Mouse (Mus musculus): ENCODE results near the gene Wdr64.

Gene Wdr64

DNA sequence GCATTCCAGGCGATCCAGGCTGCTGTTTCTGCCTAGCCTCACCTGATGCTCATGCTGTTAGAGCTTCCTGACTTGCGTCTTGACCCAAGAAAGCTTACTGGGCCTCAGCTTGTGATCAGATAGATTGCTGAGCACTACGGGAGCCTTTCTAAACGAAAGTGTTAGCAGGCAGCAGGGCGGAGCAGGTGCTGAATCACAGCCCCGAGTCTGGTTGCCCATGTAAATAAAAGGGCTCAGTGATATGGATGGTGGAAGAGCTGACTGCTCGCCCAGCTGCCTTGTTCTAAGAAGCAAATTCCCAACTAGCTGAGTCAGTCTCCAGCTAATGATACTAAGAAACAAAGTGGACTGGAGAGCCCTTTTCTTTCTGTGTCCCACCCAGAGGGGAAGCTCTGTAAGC lies 27.4 kb downstream of the Wdr64 start:
- in situ Hi-C loops (cut with MseI, MboI) = no loop called here

DNA sequence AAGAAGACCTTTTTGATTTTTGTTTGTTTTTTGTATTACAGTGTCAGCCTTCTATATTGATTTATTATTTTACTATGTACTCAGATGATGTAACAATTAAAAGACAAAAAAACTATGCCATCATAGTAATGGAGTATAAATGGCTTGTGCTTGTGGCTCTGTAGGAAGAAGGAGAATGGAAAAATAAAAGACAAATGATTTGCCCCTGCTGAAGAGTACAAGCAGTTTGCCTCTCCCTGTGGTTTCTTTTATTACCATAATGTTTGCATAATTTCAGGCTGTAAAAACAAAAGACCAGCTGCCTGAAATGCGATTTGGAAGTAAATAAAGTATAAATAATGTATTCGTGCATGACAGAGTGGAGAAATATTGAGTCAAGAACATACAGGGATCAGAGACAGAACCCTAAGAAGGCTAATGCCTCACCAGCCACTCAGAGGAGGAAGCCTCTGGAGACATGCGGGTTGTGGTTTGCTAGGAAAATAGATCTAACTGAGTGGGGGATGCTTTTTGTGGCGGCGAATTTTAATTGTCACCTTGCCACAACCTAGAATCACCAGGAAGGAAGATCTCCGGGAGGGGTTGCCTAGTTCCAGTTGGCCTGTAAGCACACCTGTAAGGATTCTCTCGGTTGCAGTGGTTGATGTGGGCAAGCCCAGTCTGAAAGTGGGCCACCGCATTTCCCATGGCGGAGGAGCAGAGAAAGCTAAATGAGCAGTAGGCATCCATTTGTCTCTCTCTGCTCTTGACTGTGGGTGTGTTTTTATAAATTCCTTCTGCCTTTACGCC lies 56.4 kb downstream of the Wdr64 start:
- in situ Hi-C loops (cut with MseI, MboI) = no loop called here

DNA sequence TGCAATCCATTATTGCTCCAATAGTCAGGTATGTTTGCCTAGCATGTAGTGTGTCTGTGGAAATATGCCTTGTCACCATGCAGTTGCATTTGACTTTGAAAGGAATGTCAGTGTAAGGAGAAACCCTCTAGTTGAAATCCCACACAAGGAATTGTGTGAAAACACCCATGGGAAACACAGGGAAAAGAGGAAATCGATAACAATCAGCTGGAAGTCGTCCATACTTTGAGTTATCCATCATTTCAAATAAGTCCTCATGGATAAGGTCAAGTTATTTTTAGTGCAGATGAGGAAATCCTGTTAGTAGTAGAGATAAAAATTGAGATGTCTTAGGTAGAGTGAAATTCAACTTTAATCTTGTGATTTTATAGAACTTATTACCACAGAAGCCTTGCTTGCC lies 96.3 kb downstream of the Wdr64 start:
- in situ Hi-C loops (cut with MseI, MboI) = no loop called here

DNA sequence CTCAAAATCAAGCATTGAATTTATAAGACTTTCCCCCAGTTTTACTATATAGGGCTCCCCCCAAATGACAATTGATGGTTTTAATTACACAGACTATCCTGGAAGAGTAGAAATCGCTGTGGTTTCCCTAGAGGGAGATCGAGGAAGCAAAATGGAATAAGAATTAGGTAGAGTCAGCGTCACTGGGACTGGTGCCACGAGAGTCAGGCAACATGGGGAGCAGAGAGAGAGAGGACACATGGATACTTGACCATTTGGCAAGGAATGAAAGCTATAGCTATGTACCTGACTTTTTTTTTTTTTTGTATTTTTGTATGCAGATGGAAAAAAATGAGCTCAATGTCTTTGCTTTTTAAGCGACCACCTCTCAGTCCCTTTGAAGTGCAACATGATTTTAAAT lies 110.0 kb downstream of the Wdr64 start:
- in situ Hi-C loops (cut with MseI, MboI) = no loop called here

DNA sequence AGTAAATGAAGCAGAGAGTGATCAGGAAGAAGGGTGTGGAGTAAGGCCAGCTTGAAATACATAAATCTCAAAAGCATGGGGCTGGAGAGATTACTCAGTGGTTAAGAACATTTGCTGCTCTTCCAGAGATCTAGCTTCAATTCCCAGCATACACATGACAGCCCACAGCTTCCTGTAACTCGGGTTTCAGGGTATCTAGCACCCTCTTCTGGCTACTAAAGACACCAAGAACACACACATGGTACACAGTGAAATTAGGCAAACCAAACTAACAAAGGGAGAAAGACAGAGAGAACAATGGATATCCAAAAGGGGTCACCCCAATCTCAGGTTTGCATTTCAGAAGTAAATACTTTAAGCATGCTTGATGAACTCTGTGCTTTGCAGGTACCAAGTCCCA lies 113.2 kb downstream of the Wdr64 start:
- in situ Hi-C loops (cut with MseI, MboI) = no loop called here

DNA sequence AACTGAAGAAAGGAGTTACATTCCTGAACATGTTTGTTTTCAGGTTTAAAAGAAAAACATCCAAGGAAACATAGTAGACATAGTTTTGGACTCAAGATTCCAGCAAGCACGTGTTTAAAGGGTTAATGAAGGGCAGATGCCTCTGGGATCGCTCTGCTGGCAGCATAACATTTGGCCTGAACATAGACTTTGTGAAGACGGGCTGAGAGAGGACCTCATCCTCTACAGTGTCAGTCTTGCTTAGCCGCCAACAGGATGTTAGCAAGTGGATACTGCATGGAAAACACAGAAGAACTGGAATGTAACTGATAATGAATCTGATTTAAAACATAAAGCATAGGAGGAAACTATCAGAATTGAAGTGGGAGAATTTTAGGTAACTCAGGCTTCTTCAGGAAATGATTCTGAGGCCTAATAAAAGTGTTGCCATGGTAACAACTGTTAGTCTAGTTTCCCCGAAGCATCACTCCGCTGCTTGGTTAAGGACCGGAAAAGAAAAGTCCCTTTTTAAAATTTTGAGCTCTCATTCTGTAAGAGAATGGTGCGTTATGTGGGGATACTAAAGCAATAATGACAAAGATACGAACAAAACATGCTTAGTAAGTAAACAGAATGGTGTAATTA lies 125.5 kb downstream of the Wdr64 start:
- in situ Hi-C loops (cut with MseI, MboI) = no loop called here

DNA sequence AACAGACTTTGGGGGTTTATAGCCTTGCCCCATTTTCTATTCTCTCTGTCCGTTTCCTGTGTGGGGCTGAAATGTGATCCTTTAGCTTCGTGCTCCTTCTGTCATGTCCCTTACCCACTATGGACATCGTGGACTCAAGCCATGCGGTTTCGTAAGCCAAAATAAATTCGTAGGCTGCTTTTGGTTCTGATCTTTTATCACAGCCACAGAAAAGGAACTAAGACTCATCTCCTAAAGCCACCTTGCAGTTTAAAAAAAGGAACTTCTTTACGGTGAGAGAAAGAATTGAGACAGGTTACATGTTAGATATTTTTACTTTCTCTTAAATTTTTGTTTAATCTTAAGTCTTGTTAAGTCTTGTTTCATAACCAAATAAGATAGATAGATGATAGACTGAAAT lies 130.1 kb downstream of the Wdr64 start:
- in situ Hi-C loops (cut with MseI, MboI) = no loop called here

DNA sequence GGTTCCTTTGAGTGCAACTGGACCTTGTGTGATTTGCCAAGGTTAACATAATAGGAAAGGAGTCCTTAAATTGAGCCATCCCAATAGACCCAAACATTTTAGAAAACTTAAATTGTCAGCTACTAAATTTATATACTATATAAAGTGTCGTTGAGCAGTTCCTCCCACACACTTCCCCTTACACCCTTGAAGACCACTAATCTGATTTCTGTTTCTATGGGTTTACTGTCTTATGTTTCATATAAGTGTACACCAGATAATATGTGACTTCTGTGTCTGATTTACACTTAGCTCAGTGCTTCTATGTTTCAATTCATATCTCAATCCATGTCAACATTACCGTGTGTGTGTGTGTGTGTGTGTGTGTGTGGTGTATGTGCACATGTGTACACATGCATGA lies 130.8 kb downstream of the Wdr64 start:
- in situ Hi-C loops (cut with MseI, MboI) = no loop called here

DNA sequence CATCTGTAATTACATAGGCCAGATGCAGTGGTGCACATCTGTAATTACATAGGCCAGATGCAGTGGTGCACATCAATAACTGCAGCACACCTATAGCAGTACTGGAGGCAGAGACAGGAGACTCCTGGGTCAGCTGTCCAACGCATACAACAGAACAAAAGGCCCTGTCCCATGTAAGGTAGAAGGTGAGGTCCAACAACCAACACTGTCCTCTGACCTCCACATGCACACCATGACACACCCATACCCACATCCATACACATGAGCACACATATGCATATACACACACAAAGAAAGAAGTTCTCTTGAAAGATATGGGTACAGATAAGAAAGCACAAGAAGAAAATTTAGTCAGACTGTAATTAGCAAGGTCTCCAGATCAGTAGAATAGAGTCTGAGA lies 157.1 kb downstream of the Wdr64 start:
- in situ Hi-C loops (cut with MseI, MboI) = no loop called here

Measured in mouse trophoblast stem cell (cell line).